Mouse (Mus musculus): ENCODE results near the gene Sfxn5. TPM values are rescaled to one million over a fixed set of nuclear protein-coding genes. Genes with fewer than 3 reads are reported as not detected.

Sfxn5 gene
- total RNA-seq, 2 experiments from 2014 or later, result 167 to 175 TPM

DNA sequence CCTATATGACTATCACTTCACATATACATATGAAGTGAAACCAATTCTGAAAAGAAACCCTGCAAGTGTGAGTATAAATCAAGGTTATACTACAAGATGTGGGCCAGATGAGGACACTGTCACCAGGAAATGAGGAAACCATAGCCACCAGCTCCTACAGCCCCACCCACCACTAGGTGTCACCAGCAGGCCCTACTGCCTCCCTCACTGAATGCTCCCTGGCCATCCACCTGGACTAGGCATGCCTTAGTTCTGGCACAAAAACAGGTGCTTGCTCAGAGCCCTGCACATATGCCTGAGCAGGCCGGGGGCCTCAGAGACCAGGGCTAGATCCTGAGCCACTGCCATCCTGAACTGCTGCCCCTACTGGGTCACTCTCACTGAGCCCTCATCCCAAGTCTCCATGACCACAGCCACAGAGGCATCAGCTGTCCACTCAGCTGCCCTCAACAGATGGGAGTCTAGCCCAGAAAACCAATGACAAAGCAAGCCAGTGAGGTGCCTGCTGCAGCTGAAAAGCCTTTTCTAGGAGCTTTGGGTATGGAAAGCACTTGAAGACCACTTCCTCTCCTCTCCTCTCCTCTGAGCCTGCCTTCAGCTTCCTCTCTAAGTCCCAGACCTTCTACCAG, 6.2 kb upstream of the Sfxn5 start:
- H3K4me3 ChIP-seq, result no peak overlapping the region
- peak; percentile 81 for TF ChIP-seq CTCF (conservative IDR thresholded peaks at IDR 0.05)
- peak; percentile 34 to 53 for DNase-seq (ENCODE audit: low spot score in 2 of 2)
- H3K27ac ChIP-seq, result no peak overlapping the region

DNA sequence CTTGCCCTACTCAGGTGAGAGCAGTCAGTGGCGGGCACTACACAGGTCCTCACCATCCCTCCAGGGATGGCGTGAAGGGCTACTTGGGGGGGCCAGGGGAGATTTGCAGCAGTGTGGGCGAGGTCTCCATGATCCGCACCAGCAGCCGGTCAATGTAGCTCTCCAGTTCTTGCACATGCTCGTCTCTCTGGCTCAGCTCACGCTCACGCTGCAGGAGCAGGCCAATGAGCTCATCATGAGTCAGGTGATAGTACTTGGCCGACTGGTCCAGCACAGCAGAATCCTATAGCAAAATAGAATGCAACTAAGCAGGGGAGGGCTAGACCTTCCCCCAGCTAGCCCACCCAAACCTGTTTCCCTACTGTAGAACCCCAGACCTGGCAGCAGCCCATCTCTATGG, 3.7 kb upstream of the Sfxn5 start:
- peak in 1 of 2 experiments; percentile 25 for DNase-seq (ENCODE audit: low spot score in 2 of 2)

DNA sequence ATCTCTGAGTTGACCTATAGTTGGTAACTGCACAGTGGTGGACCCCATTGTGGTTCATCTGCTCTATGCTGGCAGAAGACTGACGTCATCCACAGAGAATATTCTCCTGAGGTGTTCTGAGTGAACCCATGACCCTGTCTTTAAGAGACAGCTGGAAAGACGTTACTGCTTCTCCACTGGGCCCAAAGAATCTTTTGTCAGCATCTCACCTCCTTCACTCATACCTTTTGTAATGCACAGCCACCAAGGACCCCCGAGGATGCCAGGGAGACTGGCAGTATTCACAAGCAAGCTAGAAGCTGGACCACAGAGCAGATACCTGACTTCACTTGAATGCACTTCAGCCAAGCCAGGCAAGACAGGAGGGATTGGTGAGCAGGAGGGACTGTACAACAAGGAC, 2.1 kb upstream of the Sfxn5 start:
- DNase-seq (ENCODE audit: low spot score in 2 of 2), result no peak
- 0 out of 2 replicates have a peak overlapping the region, but pooled peaks have one; percentile 100 for H3K27ac ChIP-seq
- H3K4me3 ChIP-seq, result no peak overlapping the region
- no peak for TF ChIP-seq CTCF (conservative IDR thresholded peaks at IDR 0.05)

More for the DNA sequence above, 3.7 kb upstream of the Sfxn5 start:
- Histone ChIP-seq H3K4me3 (no peak overlapping the region), H3K27ac (peak overlapping the region; percentile 43; the same call in 1 of the 2 replicates)
- TF ChIP-seq CTCF (conservative IDR thresholded peaks at IDR 0.05), result no peak

DNA sequence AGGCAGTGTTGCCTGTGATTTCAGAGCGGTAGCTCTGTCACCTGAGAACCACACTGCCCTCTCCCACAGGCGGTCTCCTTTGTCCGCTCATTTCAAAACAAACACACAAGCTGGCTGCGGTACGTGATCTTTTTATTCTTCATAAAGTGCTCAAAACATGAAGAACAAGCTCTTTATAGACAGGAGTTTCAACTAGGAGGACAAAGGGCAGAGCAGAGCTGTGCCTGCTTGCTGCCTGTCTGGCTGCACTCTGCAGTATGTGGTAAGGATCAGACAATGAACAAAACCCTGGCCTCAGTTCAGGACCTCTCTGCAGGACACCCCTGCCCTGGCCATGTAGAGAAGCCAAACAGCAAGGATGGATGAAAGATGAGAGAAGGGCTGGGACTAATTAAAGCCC, 1.6 kb upstream of the Sfxn5 start:
- H3K4me3 ChIP-seq, result no peak overlapping the region
- DNase-seq (ENCODE audit: low spot score in 2 of 2), result no peak
- 0 out of 2 replicates have a peak overlapping the region, but pooled peaks have one; percentile 100 for H3K27ac ChIP-seq
- no peak for TF ChIP-seq CTCF (conservative IDR thresholded peaks at IDR 0.05)

DNA sequence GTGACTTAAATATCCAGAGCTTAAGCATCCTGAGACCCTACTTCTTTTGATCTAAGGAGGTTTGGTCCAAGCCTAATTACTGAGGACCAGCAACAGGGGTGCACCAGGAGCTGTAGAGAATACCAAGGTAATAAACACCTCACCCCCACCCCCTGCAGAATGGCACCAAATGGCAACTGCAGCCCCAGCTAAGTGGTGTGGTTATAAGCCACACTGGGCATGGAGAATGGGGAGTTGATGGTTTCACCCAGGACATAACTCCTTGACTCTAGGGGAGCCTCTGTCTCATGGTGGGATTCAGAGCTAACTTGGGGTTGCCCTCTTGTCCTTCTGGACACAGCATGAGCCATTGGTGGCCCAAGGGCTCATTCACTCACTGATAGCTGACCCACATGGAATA, 1.0 kb upstream of the Sfxn5 start:
- Histone ChIP-seq H3K27ac (peak overlapping the region; percentile 100), H3K4me3 (no peak overlapping the region; the same call in 1 of the 2 replicates)
- no peak for TF ChIP-seq CTCF (conservative IDR thresholded peaks at IDR 0.05)
- DNase-seq (ENCODE audit: low spot score in 2 of 2), result no peak

DNA sequence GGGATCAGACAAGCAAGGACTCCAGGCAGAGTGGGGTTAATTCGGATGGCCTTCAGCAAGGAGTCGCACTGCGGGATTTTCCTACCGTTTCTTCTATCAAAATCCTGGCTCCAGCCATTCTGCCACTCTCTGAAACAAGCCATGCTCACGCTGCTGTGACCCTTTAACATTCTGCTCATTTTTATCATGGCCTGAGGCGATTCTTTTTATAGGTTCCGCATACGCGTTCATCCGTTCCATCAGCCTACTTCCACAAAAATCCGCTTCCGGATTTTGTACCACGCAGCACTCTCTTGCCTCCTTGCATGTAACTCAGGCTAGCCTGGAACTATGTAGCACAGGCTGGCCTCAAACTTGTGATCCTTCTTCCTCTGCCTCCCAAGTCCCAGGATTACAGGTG, 510 bp upstream of the Sfxn5 start:
- peak in 1 of 2 experiments; percentile 27 for DNase-seq (ENCODE audit: low spot score in 2 of 2)
- peak overlapping the region; percentile 91 for H3K4me3 ChIP-seq

DNA sequence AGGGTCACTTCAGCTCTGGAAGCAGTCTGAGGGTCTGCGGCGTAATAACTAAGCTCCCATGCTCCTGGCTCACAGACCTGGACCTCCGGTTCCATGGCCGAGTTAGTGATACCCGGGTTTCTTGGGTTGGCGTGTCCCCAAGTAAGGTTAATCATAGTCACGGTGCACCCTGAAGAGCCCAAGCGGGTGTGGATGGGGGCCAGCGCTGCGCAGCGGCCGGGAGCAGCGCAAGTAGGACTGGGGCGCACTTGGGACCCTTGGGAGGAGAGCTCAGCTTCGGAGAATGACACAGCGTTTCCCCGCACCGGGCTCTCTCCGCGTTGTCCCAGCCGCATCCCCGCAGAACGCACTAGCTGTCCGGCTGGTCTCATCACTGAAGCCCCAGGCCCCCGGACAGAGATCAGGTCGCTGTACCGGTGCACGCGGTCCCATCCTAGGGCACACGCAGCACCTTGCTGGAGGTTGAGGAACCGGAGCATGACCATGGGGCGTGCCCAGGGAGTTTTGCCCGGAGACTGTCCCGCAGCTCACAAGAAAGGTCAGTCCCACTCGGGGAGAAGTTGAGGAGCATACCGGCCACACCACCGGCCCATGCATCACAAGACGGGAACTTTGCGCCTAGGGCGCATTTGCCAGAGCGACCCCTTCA, 747 bp downstream of the Sfxn5 start:
- Histone ChIP-seq H3K27ac (peak overlapping the region; percentile 100), H3K4me3 (peak overlapping the region; percentile 91)
- no peak for DNase-seq (ENCODE audit: low spot score in 2 of 2)
- TF ChIP-seq CTCF (conservative IDR thresholded peaks at IDR 0.05), result no peak

More for the DNA sequence above, 510 bp upstream of the Sfxn5 start:
- H3K27ac ChIP-seq, result peak overlapping the region; percentile 100
- no peak for TF ChIP-seq CTCF (conservative IDR thresholded peaks at IDR 0.05)

DNA sequence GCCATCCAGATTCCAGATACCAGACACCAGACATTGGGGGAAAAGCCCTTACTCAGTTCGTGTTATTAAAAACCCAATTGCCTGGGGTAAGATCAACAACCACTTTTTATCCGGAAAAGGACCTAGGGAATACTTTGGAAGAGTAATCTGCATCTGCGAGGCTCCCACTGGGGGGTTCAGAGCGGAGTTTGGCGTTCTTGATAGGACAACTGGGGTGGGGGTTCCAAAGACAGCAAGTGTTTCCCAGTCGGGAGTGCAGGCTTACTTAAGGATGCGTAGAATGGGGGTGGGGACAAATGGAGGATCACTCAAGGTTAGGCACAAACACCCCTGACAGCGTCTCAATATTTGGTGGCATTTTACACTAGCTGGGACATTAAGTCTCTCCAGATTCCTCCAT, 1.5 kb downstream of the Sfxn5 start:
- no peak for DNase-seq (ENCODE audit: low spot score in 2 of 2)
- Histone ChIP-seq H3K4me3 (peak overlapping the region; percentile 91), H3K27ac (peak overlapping the region; percentile 100)
- TF ChIP-seq CTCF (conservative IDR thresholded peaks at IDR 0.05), result no peak

DNA sequence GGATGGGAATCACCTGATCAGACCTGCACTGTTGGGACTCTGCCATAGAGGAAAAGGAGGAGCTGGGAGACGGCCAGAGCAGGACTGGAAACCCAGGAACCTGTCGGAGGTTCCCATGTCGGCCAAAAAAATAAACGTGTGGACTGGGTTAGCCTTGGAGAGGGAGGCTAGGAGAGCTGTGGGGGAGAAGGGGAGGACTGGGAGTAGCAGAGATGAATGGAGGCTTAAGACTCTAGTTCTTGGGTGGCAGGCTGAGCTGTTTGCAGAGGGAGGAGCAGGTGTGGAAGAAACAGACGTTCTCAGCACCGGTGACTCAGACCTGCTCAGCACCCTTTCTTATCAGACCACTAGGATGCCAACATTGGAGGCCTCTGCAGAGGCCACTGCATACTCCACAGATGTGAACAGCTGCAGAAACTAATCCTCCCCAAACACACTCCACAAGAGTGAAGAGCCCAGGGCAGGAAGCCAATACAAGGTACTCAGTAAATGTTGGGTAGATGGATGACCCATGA, 1.9 kb downstream of the Sfxn5 start:
- peak overlapping the region; percentile 100 for H3K27ac ChIP-seq
- H3K4me3 ChIP-seq, result peak overlapping the region; percentile 91
- no peak for DNase-seq (ENCODE audit: low spot score in 2 of 2)
- TF ChIP-seq CTCF (conservative IDR thresholded peaks at IDR 0.05), result no peak

DNA sequence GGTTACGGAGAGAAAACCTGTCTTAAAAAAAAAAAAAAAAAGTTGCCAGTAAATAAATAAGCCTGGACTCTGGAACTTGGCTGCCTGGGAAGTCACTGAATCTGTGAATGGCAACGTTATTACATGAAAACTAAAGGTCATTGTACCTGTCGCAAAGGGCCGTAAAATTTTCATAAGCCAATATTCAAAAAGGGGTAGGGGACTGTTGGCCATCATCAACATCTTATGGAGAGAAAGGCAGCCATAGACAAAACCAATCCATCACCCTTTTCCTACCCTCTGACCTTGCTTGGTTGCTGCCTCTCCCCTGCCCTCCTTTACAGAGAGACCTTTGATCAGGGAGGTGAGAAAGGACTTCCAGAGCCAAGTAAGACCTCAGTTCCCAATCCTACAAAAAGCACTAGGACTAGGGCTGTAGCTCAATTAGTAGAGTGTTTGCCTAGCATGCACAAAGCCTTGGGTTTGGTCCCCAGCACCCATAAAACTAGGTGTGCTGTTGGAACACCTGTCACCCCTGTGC, 3.5 kb downstream of the Sfxn5 start:
- Histone ChIP-seq H3K4me3 (no peak overlapping the region), H3K27ac (peak overlapping the region; percentile 100)
- no peak for TF ChIP-seq CTCF (conservative IDR thresholded peaks at IDR 0.05)
- DNase-seq (ENCODE audit: low spot score in 2 of 2), result no peak

DNA sequence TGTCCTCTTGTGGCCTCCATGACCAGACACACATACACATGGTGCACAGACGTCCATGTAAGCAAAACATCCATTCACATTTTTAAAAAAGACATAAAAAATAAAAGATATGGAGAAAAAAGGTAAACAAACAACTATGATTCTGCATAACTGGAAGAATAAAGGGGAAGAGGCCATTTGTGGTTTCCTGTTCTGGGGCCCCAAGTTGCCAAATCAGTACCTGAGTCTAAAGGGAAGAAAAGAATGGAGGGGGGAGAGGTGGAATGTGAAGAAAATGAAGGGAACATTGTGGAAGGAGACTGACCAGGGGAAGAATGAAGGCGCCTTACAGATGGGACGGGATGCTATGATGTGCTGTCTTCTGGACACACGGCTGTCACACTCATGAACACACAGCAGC, 6.7 kb downstream of the Sfxn5 start:
- H3K4me3 ChIP-seq, result no peak overlapping the region
- no peak for DNase-seq (ENCODE audit: low spot score in 2 of 2)
- no peak for TF ChIP-seq CTCF (conservative IDR thresholded peaks at IDR 0.05)

DNA sequence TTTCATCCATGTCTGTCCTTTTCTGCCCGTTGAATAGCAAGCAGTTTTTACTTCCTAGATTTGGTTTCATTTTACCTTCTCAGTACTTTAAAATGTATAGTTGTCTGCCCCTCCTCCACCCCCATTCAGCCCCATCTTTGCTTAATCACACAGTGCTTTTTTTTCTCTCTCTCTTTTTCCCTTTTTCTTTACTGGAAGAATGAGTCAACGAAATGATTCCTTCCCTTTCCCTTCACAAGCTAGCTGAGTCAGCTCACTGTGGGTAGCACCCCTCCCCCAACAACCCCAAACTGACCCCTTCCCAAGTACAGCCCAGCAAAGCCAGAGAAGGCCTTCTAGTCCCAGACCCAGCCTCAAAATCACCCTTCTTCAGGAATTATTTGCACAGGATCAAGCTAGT, 8.1 kb downstream of the Sfxn5 start:
- no peak for DNase-seq (ENCODE audit: low spot score in 2 of 2)
- Histone ChIP-seq H3K4me3 (no peak overlapping the region), H3K27ac (peak overlapping the region; percentile 75; the same call in 1 of the 2 replicates)
- no peak for TF ChIP-seq CTCF (conservative IDR thresholded peaks at IDR 0.05)

More for the DNA sequence above, 6.7 kb downstream of the Sfxn5 start:
- H3K27ac ChIP-seq, result no peak overlapping the region; the same call in 1 of the 2 replicates

DNA sequence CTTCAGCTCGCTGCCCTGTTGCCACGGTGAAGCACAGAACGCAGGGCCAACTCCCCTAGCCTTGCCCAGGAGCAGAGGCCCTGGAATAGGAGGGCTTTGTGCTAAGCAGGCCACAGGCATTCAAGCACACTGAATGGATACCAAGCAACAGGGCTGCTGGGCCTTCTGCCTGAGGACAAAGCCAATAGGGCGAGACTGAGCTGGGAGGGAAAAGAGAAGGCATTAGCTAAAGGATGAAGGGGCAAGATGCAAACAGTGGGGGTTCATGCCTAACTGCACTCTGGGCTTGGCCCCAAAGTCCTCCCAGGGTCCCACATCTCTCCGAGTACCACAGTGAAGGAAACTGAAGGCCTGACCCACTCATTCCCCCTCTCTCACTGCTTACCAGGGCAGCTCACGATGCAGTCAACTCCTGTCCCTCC, 12.8 kb downstream of the Sfxn5 start:
- DNase-seq (ENCODE audit: low spot score in 2 of 2), result peak; percentile 29 to 81
- Histone ChIP-seq H3K27ac (peak overlapping the region; percentile 75), H3K4me3 (no peak overlapping the region)
- no peak for TF ChIP-seq CTCF (conservative IDR thresholded peaks at IDR 0.05)
